Mouse (Mus musculus): ENCODE data around the gene Slx1b. TPM values are rescaled to one million over a fixed set of nuclear protein-coding genes. Genes with fewer than 3 reads are reported as not detected.
A peak's percentile ranks its signal among the peaks of the same experiment; 100 is the strongest.
"Not testable (repeated sequence)": the region's sequence is repeated elsewhere in the genome, so short reads cannot be mapped to it uniquely, and the experiment has no call there.

Gene Slx1b
- polyA plus RNA-seq (2012; rRNA removed), result 23.4 and 27.7 TPM in 2 replicates

GRCm38 (mm10) chr7:126695631-126696207, at the start of gene Slx1b:
Gene Slx1b, minus strand, starts transcription at chr7:126695784.
- WGBS, result under 1% methylated on average over 40 of the region's 40 CpGs
- TF ChIP-seq POLR2A (IDR thresholded peaks at IDR 0.05; ENCODE audit: borderline replicate concordance, extremely low read depth, low read depth, low read length), result peak; percentile 53; the same call in 1 of the 2 replicates
- TF ChIP-seq CTCF (IDR thresholded peaks at IDR 0.05; ENCODE audit: insufficient read depth, low read length), result peak; percentile 89

GRCm38 (mm10) chr7:126741964-126742482, 46.4 kb upstream of the Slx1b start:
- WGBS, result 86% methylated on average over 13 of the region's 13 CpGs
- TF ChIP-seq CTCF (IDR thresholded peaks at IDR 0.05; ENCODE audit: insufficient read depth, low read length), result no peak
- no peak for TF ChIP-seq POLR2A (IDR thresholded peaks at IDR 0.05; ENCODE audit: borderline replicate concordance, extremely low read depth, low read depth, low read length)
- no peak overlapping the region for H3K4me3 ChIP-seq (replicated peaks; ENCODE audit: extremely low read depth, low read depth, low read length)
- no peak for DNase-seq
- peaks cover 4% of the 10 kb centered on the region; the same call in 1 of the 2 replicates for H3K4me1 ChIP-seq (ENCODE audit: control insufficient read depth, insufficient read depth, low read length)

More at GRCm38 (mm10) chr7:126695631-126696207, at the start of gene Slx1b:
- Histone ChIP-seq H3K4me1 (ENCODE audit: control insufficient read depth, insufficient read depth, low read length) (peaks cover 9% of the 10 kb centered on the region), H3K4me3 (replicated peaks; ENCODE audit: extremely low read depth, low read depth, low read length) (peak within 1 kb of the TSS; percentile 95)
- peak; percentile 90 for DNase-seq

GRCm38 (mm10) chr7:126741452-126741851, 45.9 kb upstream of the Slx1b start:
- TF ChIP-seq POLR2A (IDR thresholded peaks at IDR 0.05; ENCODE audit: borderline replicate concordance, extremely low read depth, low read depth, low read length), result no peak
- TF ChIP-seq CTCF (IDR thresholded peaks at IDR 0.05; ENCODE audit: insufficient read depth, low read length), result no peak
- Histone ChIP-seq H3K4me3 (replicated peaks; ENCODE audit: extremely low read depth, low read depth, low read length) (no peak overlapping the region), H3K4me1 (ENCODE audit: control insufficient read depth, insufficient read depth, low read length) (peaks cover 2% of the 10 kb centered on the region; the same call in 1 of the 2 replicates)
- DNase-seq, result no peak
- 72% methylated on average over 5 of the region's 5 CpGs for WGBS

- TF ChIP-seq POLR2A (IDR thresholded peaks at IDR 0.05; ENCODE audit: borderline replicate concordance, extremely low read depth, low read depth, low read length), result no peak
- no peak for TF ChIP-seq CTCF (IDR thresholded peaks at IDR 0.05; ENCODE audit: insufficient read depth, low read length)
- 62% methylated on average over 5 of the region's 5 CpGs for WGBS
- no peak for DNase-seq
Observed at GRCm38 (mm10) chr7:126740977-126741376, 45.4 kb upstream of the Slx1b start.

GRCm38 (mm10) chr7:126740132-126740735, 44.6 kb upstream of the Slx1b start:
- no peak for TF ChIP-seq CTCF (IDR thresholded peaks at IDR 0.05; ENCODE audit: insufficient read depth, low read length)
- no peak for TF ChIP-seq POLR2A (IDR thresholded peaks at IDR 0.05; ENCODE audit: borderline replicate concordance, extremely low read depth, low read depth, low read length)
- H3K4me3 ChIP-seq (replicated peaks; ENCODE audit: extremely low read depth, low read depth, low read length), result no peak overlapping the region
- WGBS, result 74% methylated on average over 13 of the region's 13 CpGs
- DNase-seq, result no peak
- H3K4me1 ChIP-seq (ENCODE audit: control insufficient read depth, insufficient read depth, low read length), result no peaks in the 10 kb centered on the region

More at GRCm38 (mm10) chr7:126740977-126741376, 45.4 kb upstream of the Slx1b start:
- Histone ChIP-seq H3K4me1 (ENCODE audit: control insufficient read depth, insufficient read depth, low read length) (peaks cover under 1% of the 10 kb centered on the region; the same call in 1 of the 2 replicates), H3K4me3 (replicated peaks; ENCODE audit: extremely low read depth, low read depth, low read length) (no peak overlapping the region)

GRCm38 (mm10) chr7:126739551-126739950, 44.0 kb upstream of the Slx1b start:
- H3K4me3 ChIP-seq (replicated peaks; ENCODE audit: extremely low read depth, low read depth, low read length), result no peak overlapping the region
- no peak for DNase-seq
- WGBS, result 77% methylated on average over 17 of the region's 17 CpGs
- H3K4me1 ChIP-seq (ENCODE audit: control insufficient read depth, insufficient read depth, low read length), result no peaks in the 10 kb centered on the region
- TF ChIP-seq CTCF (IDR thresholded peaks at IDR 0.05; ENCODE audit: insufficient read depth, low read length) (no peak), POLR2A (IDR thresholded peaks at IDR 0.05; ENCODE audit: borderline replicate concordance, extremely low read depth, low read depth, low read length) (no peak)

GRCm38 (mm10) chr7:126736122-126736521, 40.5 kb upstream of the Slx1b start:
- TF ChIP-seq POLR2A (IDR thresholded peaks at IDR 0.05; ENCODE audit: borderline replicate concordance, extremely low read depth, low read depth, low read length) (no peak), CTCF (IDR thresholded peaks at IDR 0.05; ENCODE audit: insufficient read depth, low read length) (no peak)
- WGBS, result 64% methylated on average over 8 of the region's 8 CpGs
- Histone ChIP-seq H3K4me1 (ENCODE audit: control insufficient read depth, insufficient read depth, low read length) (no peaks in the 10 kb centered on the region), H3K4me3 (replicated peaks; ENCODE audit: extremely low read depth, low read depth, low read length) (no peak overlapping the region)
- DNase-seq, result no peak

GRCm38 (mm10) chr7:126730256-126730789, 34.7 kb upstream of the Slx1b start:
- H3K4me3 ChIP-seq (replicated peaks; ENCODE audit: extremely low read depth, low read depth, low read length); DNase-seq; H3K4me1 ChIP-seq (ENCODE audit: control insufficient read depth, insufficient read depth, low read length): not testable (repeated sequence)
- 62% methylated on average over 4 of the region's 4 CpGs for WGBS

- TF ChIP-seq CTCF (IDR thresholded peaks at IDR 0.05; ENCODE audit: insufficient read depth, low read length), result no peak
- no peak for TF ChIP-seq POLR2A (IDR thresholded peaks at IDR 0.05; ENCODE audit: borderline replicate concordance, extremely low read depth, low read depth, low read length)
- 65% methylated on average over 5 of the region's 5 CpGs for WGBS
- DNase-seq, result no peak
- no peaks in the 10 kb centered on the region for H3K4me1 ChIP-seq (ENCODE audit: control insufficient read depth, insufficient read depth, low read length)
- H3K4me3 ChIP-seq (replicated peaks; ENCODE audit: extremely low read depth, low read depth, low read length), result no peak overlapping the region
Observed at GRCm38 (mm10) chr7:126725667-126726066, 30.1 kb upstream of the Slx1b start.

All from lung, adult 2 months (tissue).